Mouse (Mus musculus): Measurements from ENCODE around the gene Gm16181.

DNA sequence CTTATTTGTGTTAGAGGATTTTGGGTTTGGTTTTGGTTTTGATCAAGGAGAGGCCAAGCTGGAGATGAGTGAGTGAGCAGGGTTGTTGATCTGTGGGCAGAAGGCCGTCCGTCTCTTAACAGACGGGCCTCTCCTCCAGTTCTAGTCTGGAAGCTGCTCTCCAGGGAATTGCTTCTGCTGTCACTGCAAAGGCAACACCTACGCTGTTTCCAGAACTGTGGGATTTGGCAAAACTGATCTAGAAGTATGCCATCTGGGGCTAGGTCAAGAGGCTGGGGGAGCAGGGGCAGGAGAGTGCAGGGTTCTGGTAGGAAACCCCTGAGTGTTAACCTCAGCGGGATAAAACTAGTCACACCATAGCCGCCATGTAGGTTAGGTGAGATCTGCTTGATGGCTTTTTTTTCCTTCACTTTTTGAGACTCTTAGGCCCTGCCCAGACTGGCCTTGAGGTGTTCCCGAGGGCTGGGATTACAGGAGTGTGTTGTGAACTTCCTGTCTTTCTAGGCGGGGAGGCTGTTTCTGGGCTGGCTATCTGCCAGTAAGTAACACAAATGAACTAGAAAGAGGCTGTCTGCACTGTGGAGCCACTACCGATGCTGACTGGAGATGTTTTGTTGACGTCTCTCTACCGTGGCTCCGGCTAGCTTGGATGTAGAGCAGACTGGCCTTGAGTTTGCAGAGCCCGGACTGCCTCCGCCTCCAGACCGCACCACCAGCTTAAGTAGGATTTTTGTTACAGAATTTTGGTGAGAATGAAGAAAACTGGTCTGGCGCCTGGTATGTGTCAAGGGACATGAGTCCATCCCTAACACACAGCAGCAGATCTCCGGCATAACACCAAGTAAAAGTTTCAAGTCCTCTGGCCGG lies 12.7 kb downstream of the Gm16181 start, which contains the start of gene Atp6v1g2:
- no peak for TF ChIP-seq CTCF (IDR thresholded peaks at IDR 0.05; ENCODE audit: low read depth, low read length)
- TF ChIP-seq EP300 (IDR thresholded peaks at IDR 0.05; ENCODE audit: insufficient read depth, low read depth, low read length): no peak
- TF ChIP-seq POLR2A (IDR thresholded peaks at IDR 0.05; ENCODE audit: insufficient read depth, low read length): no peak

Data from ES-Bruce4 (cell line).